Mouse (Mus musculus) heart, embryonic 15.5 days (tissue): ENCODE data around the gene Alkbh2. TPM values are rescaled to one million over a fixed set of nuclear protein-coding genes. Genes with fewer than 3 reads are reported as not detected.

Experiments
- ATAC-seq: fragments of 200-750 bp; cut with Nextera tagmentation; replicated peaks from 2 replicates; pipeline ENCODE4 v1.8.0; 2017; ENCODE audit warnings: low read depth, moderate TSS enrichment; ENCODE audit not compliant: insufficient number of reproducible peaks, insufficient read depth, low FRiP score
- H3K27ac ChIP-seq: fragments of 300-500 bp; sonication (generic); 2 replicates; pipeline ENCODE4 v1.5.1; 2015; ENCODE audit warnings: mild to moderate bottlenecking, inconsistent platforms
- H3K27me3 ChIP-seq: fragments of 300-500 bp; sonication (generic); 2 replicates; pipeline ENCODE4 v1.6.1; 2015; ENCODE audit warnings: inconsistent platforms
- H3K36me3 ChIP-seq: fragments of 300-500 bp; sonication (generic); 2 replicates; pipeline ENCODE4 v1.6.1; 2015; ENCODE audit warnings: mild to moderate bottlenecking, inconsistent platforms
- H3K4me1 ChIP-seq: fragments of 300-500 bp; sonication (generic); replicated peaks from 2 replicates; pipeline ENCODE4 v1.6.1; 2015; ENCODE audit warnings: inconsistent platforms
- H3K4me2 ChIP-seq: fragments of 300-500 bp; sonication (generic); 2 replicates; pipeline ENCODE4 v1.6.1; 2015; ENCODE audit warnings: inconsistent platforms, mild to moderate bottlenecking, moderate library complexity
- H3K4me3 ChIP-seq: fragments of 300-500 bp; sonication (generic); 2 replicates; pipeline ENCODE4 v1.5.1; 2015; ENCODE audit warnings: mild to moderate bottlenecking, inconsistent platforms
- H3K9ac ChIP-seq: fragments of 300-500 bp; sonication (generic); 2 replicates; pipeline ENCODE4 v1.6.1; 2015; ENCODE audit warnings: mild to moderate bottlenecking, inconsistent platforms
- H3K9me3 ChIP-seq: fragments of 300-500 bp; sonication (generic); replicated peaks from 2 replicates; pipeline ENCODE4 v1.6.1; 2016; ENCODE audit warnings: inconsistent platforms
- WGBS: fragments of 180-500 bp; shearing (Covaris S2); methylation state at CpG from one replicate; pipeline ENCODE4 v1.1.7; 2015; ENCODE audit warnings: mixed read lengths; 5-methylcytosine and 5-hydroxymethylcytosine counted together
- polyA plus RNA-seq: library from polyadenylated mRNA; unstranded; fragments of >200 nt; fragmentation: Nextera tagmentation; extraction: Ambion mirVana; gene quantifications from 2 replicates; pipeline ENCODE4 v1.2.1, GENCODE M21; 2015

Alkbh2 gene
- polyA plus RNA-seq, 1 experiment from 2014 or later, result 7.9 TPM

GRCm38 (mm10) chr5:114138277-114139164 lies 10.5 kb upstream of the Alkbh2 start:
- Histone ChIP-seq H3K9ac (no peak overlapping the region), H3K4me2 (peak overlapping the region; percentile 31)
- WGBS, result 51% methylated on average over 21 of the region's 21 CpGs

GRCm38 (mm10) chr5:114137481-114138276 lies 9.7 kb upstream of the Alkbh2 start:
- Histone ChIP-seq H3K4me1 (peaks cover 51% of the 10 kb centered on the region), H3K4me2 (0 out of 2 replicates have a peak overlapping the region, but pooled peaks have one; percentile 31), H3K4me3 (no peak overlapping the region), H3K36me3 (no peaks in the 10 kb centered on the region), H3K9ac (no peak overlapping the region), H3K27me3 (no peaks in the 10 kb centered on the region), H3K9me3 (no peaks in the 10 kb centered on the region), H3K27ac (peak overlapping the region; percentile 90)
- peak; percentile 16 for ATAC-seq
- WGBS, result 61% methylated on average over 15 of the region's 15 CpGs

More at GRCm38 (mm10) chr5:114138277-114139164, 10.5 kb upstream of the Alkbh2 start:
- Histone ChIP-seq H3K36me3 (no peaks in the 10 kb centered on the region), H3K9me3 (no peaks in the 10 kb centered on the region), H3K27ac (peak overlapping the region; percentile 90), H3K4me3 (no peak overlapping the region), H3K4me1 (peaks cover 51% of the 10 kb centered on the region), H3K27me3 (no peaks in the 10 kb centered on the region)
- ATAC-seq, result no peak

- Histone ChIP-seq H3K27ac (no peak overlapping the region), H3K27me3 (no peaks in the 10 kb centered on the region), H3K4me2 (no peak overlapping the region), H3K9ac (no peak overlapping the region), H3K4me3 (no peak overlapping the region), H3K36me3 (no peaks in the 10 kb centered on the region), H3K9me3 (no peaks in the 10 kb centered on the region), H3K4me1 (peaks cover 66% of the 10 kb centered on the region)
- ATAC-seq, result no peak
- 87% methylated on average over 10 of the region's 10 CpGs for WGBS
These were observed 7.5 kb upstream of the Alkbh2 start for GRCm38 (mm10) chr5:114135516-114135915.

- Histone ChIP-seq H3K36me3 (no peaks in the 10 kb centered on the region), H3K9me3 (no peaks in the 10 kb centered on the region)
These were observed 6.1 kb upstream of the Alkbh2 start for GRCm38 (mm10) chr5:114134091-114134534.

GRCm38 (mm10) chr5:114132841-114133240 lies 4.8 kb upstream of the Alkbh2 start:
- peaks cover 55% of the 10 kb centered on the region for H3K4me1 ChIP-seq
- 82% methylated on average over 6 of the region's 6 CpGs for WGBS
- H3K4me2 ChIP-seq, result 0 out of 2 replicates have a peak overlapping the region, but pooled peaks have one; percentile 97
- H3K9me3 ChIP-seq, result no peaks in the 10 kb centered on the region
- H3K27me3 ChIP-seq, result no peaks in the 10 kb centered on the region
- no peak overlapping the region for H3K27ac ChIP-seq
- H3K4me3 ChIP-seq, result no peak overlapping the region
- ATAC-seq, result no peak
- H3K9ac ChIP-seq, result no peak overlapping the region
- no peaks in the 10 kb centered on the region for H3K36me3 ChIP-seq

More at GRCm38 (mm10) chr5:114134091-114134534, 6.1 kb upstream of the Alkbh2 start:
- no peak; the same call in 1 of the 2 replicates for ATAC-seq
- Histone ChIP-seq H3K4me1 (peaks cover 66% of the 10 kb centered on the region), H3K27ac (peak overlapping the region; percentile 78), H3K4me2 (peak overlapping the region; percentile 34), H3K9ac (peak overlapping the region; percentile 30; the same call in 1 of the 2 replicates), H3K27me3 (no peaks in the 10 kb centered on the region), H3K4me3 (no peak overlapping the region)
- 24% methylated on average over 6 of the region's 6 CpGs for WGBS

GRCm38 (mm10) chr5:114131521-114131840 lies 3.5 kb upstream of the Alkbh2 start:
- H3K36me3 ChIP-seq, result no peaks in the 10 kb centered on the region
- no peaks in the 10 kb centered on the region for H3K9me3 ChIP-seq
- under 1% methylated on average over 15 of the region's 15 CpGs for WGBS
- H3K4me3 ChIP-seq, result peak overlapping the region; percentile 72
- H3K4me1 ChIP-seq, result peaks cover 48% of the 10 kb centered on the region
- no peak for ATAC-seq
- peak overlapping the region; percentile 97 for H3K4me2 ChIP-seq
- H3K27me3 ChIP-seq, result no peaks in the 10 kb centered on the region
- peak overlapping the region; percentile 76 for H3K9ac ChIP-seq
- peak overlapping the region; percentile 91 for H3K27ac ChIP-seq

GRCm38 (mm10) chr5:114130698-114131520 lies 2.9 kb upstream of the Alkbh2 start:
- ATAC-seq, result peak; percentile 92
- no peaks in the 10 kb centered on the region for H3K27me3 ChIP-seq
- H3K4me1 ChIP-seq, result peaks cover 48% of the 10 kb centered on the region
- under 1% methylated on average over 87 of the region's 87 CpGs for WGBS
- H3K27ac ChIP-seq, result peak overlapping the region; percentile 91
- H3K9ac ChIP-seq, result peak overlapping the region; percentile 76
- H3K36me3 ChIP-seq, result no peaks in the 10 kb centered on the region
- no peaks in the 10 kb centered on the region for H3K9me3 ChIP-seq
- peak overlapping the region; percentile 97 for H3K4me2 ChIP-seq
- peak overlapping the region; percentile 72 for H3K4me3 ChIP-seq

GRCm38 (mm10) chr5:114130211-114130605 lies 2.2 kb upstream of the Alkbh2 start, which contains the start of gene Ung:
Gene Ung, plus strand, starts transcription at chr5:114130386.
- no peaks in the 10 kb centered on the region for H3K9me3 ChIP-seq
- WGBS, result 2% methylated on average over 28 of the region's 29 CpGs
- ATAC-seq, result peak; percentile 37
- H3K4me1 ChIP-seq, result peaks cover 48% of the 10 kb centered on the region
- peak within 1 kb of the TSS; percentile 76 for H3K9ac ChIP-seq
- H3K27ac ChIP-seq, result peak within 1 kb of the TSS; percentile 91
- no peaks in the 10 kb centered on the region for H3K27me3 ChIP-seq
- peak within 1 kb of the TSS; percentile 97 for H3K4me2 ChIP-seq
- peaks cover 3% of the 10 kb centered on the region; the same call in 1 of the 2 replicates for H3K36me3 ChIP-seq
- H3K4me3 ChIP-seq, result peak within 1 kb of the TSS; percentile 72

GRCm38 (mm10) chr5:114129550-114130210 lies 1.7 kb upstream of the Alkbh2 start:
- peaks cover 8% of the 10 kb centered on the region; the same call in 1 of the 2 replicates for H3K36me3 ChIP-seq
- no peak overlapping the region for H3K27ac ChIP-seq
- no peak overlapping the region; the same call in 1 of the 2 replicates for H3K9ac ChIP-seq
- peak overlapping the region; percentile 97 for H3K4me2 ChIP-seq
- no peaks in the 10 kb centered on the region for H3K9me3 ChIP-seq
- H3K4me3 ChIP-seq, result peak overlapping the region; percentile 72
- H3K27me3 ChIP-seq, result no peaks in the 10 kb centered on the region
- WGBS, result 76% methylated on average over 15 of the region's 15 CpGs
- H3K4me1 ChIP-seq, result peaks cover 47% of the 10 kb centered on the region
- no peak for ATAC-seq
